Mouse (Mus musculus): ENCODE data around the gene Hmcn1.

GRCm38 (mm10) chr1:150591253-150591652, 402.0 kb downstream of the Hmcn1 start:
- TF ChIP-seq CTCF (IDR thresholded peaks at IDR 0.05; ENCODE audit: extremely low read depth, insufficient read depth, low read length) (peak; percentile 48; the same call in 1 of the 2 replicates), POLR2A (IDR thresholded peaks at IDR 0.05; ENCODE audit: extremely low read depth, insufficient read depth, low read length) (no peak)

Data from cortical plate, adult 2 months (tissue).